Mouse (Mus musculus) kidney, postnatal 4 days (tissue): ENCODE measurements around the gene Abcd3.
"Not testable (repeated sequence)": the region's sequence is repeated elsewhere in the genome, so short reads cannot be mapped to it uniquely, and the experiment has no call there.

ENCODE experiments used
- DNase-seq, 2 experiments: peaks; one replicate each; pipeline ENCODE4 v3.0.0; 2021; ENCODE audit warnings: mixed read lengths in 2 of 2

Abcd3 gene

DNA sequence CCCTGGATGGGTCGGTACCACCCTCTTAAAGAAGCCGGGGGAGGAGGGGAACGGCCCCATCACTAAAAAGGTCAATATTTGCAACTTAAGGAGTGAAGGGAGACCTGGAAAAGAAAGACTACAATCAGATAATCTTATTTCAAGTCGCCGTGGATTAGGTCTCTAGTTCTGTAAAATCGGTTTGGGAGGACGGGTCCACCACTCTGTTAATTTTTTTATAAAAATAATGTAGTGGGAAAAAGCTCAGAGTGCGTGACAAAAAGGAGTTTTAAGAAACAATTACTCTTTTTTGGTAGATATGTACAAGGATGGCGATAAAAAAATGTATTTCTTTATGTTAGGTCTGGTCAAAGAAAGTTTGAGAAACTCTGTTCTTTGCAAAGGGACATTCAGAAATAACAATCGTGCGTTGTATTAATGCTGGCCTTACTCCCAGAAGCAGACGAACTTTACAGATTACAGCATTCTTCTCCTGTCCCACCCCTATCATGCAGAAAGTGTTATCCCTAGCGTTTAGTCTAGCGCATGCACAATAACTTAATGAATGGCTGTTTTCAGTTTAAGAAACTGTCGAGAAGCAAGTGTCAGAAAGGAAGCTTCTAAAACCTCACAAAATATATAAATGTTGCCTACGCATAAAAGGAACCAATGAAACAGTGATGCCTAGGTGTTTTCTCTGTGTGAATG is 590 bp upstream of the Abcd3 start:
- DNase-seq, result no peak

DNA sequence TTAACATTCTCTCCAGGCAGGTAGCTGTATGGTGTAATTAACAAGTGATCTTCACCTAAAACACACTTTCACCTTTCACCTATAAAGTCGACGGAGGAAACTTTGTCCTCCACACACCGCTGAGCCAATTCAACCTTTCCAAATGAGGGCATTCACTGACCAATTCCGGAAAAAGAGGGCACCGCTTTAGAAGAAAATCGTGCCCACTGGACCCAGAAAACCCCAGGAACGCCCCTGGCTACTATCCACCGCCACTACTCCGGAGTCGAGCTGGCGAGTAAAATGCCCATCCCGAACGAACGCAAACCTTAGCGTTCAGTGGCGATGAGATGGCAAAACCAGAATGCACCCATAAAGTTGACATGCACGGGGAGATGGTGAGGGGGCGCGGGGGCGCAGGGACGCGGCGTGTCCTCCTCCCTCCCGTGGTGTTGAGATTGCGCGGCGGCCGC is 663 bp downstream of the Abcd3 start:
- no peak for DNase-seq

DNA sequence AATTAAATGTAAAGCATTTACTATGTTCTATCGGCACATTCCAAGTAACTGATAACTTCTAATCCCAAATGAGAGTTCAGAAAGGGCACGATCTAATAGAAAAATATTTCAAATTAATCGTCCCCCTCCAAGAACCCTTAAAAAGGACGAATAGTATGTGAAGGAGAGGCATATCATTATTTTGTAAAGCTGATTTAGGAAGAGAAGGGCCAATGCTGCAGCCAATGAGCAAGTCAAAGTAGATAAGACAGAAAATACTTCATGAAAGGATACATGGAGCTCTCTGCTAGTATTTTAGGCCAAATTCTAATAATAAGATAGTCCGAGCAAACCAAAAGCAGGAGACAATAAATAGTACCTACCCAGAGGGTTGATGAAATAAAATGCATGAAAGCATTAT is 1.3 kb downstream of the Abcd3 start:
- DNase-seq, result no peak

DNA sequence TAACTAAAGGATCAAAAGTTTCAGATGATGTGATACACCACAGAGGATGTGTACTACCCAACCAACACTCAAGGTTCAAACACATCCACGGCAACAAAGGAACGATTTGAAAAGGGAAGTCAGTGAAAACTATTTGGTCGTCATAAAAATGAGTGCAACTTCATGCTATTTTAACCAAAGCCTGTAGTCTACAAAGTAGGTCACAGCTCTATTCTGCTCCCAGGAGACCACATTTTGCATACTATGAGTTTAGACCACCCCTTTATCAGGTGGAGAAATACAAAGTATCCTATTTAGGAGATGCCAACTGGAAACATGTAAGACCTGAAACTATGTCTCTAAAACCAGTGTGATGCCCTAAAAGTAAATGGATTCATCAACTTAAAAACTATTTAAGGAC is 6.9 kb downstream of the Abcd3 start:
- no peak for DNase-seq

DNA sequence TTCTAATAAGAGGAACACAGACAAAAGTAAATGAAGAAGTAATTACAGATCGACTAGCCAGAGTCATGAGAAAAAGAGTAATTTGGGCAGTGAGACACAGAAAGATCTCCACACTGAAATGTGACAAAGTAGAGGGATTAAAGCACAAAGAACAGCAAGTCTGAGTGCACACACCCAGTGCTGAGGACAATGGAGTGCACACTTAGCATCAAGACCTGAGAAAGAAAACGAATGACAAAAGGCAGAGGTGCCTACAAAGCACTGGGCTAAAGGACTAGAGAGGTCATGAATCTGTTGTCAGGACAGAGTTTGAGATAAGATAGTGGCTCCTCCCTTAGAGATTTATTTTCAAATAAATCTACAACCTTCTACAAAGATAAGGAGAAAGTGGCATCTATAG is 20.9 kb downstream of the Abcd3 start:
- DNase-seq, result no peak

DNA sequence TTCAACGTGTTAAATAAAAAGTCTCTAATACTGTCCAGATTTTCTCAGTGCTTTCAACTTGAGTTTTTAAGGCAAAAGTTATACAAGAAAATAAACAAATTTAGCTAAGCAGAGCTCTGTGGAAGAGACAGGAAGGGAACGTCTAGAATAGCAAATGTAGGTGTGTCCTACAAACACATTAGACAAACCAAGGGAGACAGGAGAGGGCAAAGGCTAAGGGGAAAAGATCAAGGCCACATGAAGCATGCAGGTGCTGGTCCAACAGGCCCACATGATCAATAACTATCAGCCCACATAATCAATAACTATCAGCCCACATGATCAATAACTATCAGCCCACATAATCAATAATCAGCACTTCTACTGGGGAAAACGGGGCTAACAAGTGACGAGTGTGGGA is 22.9 kb downstream of the Abcd3 start:
- DNase-seq, result no peak

DNA sequence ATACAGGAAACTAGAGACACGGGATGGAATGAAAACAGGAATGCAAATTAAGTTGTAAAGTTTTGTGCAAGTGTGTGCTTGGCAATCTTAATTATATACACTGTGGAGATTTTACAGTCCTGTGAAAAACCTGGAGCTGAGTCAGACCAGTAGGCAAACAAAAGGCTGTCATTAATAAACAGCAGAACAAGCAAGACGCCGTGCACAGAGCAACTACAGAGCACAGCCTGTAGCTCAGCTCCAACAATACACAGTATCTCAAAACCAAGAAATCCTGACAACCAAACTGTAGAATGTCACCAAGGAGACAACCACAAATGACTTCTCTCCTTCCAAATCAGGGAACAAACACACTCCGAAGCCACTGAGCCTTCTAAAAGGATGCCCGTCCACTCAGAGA is 24.7 kb downstream of the Abcd3 start:
- no peak for DNase-seq

DNA sequence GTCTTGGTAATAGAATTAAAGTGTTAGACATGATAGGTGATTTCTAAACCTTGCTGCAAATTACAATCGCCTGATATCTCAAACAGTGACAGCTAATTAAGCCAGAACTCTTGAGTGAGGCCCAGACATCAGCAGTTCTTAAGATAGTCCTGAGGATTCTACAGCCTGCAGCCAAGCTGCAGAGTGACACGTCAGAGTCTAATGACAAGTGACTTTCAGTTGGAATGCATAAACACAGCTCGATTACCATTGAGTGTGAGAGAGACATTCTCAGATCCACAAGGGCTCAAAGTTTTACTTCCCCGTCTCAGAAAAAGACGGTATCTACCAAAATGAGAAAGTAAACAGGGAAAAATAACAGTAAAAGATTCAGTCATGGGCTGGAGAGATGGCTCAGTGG is 25.3 kb downstream of the Abcd3 start:
- DNase-seq, result no peak

DNA sequence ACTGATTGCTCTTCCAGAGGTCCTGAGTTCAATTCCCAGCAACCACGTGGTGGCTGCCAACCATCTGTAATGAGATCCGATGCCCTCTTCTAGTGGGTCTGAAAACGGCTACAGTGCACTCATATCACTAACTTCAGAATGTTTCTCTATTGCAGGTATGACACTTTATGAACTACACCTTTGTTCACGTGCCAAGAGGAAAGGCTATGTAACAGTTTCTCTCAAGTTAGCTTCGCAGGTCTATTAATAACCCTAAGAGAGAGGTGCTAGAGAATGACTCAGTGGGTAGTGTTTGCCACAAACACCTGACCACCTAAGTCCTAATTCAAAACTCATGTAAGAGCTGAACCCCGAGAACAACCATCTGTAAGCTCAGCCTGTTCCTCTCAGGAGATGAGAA is 32.1 kb downstream of the Abcd3 start:
- DNase-seq, result no peak

DNA sequence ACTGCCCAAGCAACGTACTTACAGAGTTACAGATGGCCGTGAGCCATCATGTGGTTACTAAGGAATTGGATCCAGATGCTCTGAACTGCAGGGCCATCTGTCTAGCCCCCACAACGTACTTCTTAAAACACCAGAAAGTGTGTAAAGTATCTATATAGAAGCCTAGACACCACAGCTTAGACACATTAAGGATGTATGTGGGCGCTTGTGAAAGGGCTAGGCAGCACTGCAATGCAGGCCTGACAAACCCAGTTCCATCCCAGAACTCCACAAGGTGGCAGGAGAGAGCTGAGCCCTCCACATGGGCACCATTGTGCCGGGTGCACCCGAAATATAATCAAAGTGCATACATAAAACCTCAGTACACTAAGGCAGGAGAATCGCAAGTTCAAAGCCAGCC is 37.2 kb downstream of the Abcd3 start:
- peak; percentile 70 to 72 for DNase-seq

DNA sequence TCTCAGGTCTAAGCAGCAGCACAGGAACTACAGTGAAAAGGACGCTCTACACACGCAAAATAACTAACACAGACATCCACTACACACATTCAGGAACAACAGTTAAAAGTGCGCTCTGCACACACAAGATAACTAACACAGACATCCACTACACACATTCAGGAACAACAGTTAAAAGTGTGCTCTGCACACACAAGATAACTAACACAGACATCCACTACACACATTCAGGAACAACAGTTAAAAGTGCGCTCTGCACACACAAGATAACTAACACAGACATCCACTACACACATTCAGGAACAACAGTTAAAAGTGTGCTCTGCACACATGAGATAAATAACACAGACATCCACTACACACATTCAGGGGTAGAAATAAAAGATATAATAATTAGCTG is 41.8 kb downstream of the Abcd3 start:
- not testable (repeated sequence) for DNase-seq

DNA sequence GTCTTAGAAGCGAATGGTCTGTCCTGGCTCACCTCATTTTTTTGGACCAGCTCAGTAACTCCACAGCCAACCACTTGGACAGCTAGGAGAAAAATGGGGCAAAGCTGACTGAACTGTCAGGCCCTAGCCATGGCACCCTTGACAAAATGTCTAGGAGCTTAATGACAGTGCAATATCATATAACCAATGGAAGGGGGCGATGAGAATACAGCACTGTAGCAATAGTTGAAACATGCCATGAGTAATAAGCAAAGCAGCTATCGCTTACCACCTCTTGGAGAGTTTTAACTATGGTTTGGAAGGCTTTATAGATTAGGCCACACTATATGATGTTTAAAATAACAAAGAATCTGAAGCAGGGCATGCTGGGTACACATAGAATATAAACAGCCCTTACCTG is 46.3 kb downstream of the Abcd3 start:
- no peak for DNase-seq

DNA sequence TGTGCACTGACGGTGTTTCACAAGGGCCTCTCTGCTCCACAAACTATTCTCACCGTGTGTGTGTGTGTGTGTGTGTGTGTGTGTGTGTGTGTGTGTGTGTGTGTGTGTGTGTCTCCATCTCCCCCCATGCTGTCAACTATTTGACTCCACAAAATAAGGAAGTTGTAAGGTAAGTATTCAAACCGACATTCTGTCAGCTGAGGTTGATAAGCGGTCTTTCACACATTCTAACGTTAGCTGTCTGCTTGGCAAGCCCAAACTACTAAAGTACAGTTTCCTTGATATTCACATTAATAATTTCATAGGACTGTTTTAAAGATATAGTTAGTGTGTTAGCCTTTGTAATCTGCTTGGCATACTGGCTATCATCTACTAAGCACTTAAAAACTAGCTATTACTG is 48.3 kb downstream of the Abcd3 start:
- DNase-seq, result no peak

DNA sequence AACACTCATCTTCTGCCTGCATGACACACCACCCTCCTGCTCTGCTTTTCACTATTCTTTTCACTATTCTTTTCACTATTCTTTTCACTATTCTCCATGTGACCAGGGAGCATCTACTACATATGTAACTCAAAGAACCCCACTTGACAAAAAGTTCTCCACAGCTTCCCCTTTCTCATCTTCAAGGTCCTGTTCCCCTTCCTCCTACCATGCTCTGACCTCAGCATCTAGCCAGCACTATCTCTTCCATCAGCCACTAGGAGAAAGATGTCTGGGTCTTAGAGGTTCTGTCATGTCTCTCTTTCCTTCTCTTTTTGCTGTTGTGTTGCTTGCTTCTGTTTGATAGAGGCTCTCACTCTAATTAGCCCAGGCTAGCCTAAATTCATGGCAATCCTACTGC is 49.1 kb downstream of the Abcd3 start:
- no peak for DNase-seq

DNA sequence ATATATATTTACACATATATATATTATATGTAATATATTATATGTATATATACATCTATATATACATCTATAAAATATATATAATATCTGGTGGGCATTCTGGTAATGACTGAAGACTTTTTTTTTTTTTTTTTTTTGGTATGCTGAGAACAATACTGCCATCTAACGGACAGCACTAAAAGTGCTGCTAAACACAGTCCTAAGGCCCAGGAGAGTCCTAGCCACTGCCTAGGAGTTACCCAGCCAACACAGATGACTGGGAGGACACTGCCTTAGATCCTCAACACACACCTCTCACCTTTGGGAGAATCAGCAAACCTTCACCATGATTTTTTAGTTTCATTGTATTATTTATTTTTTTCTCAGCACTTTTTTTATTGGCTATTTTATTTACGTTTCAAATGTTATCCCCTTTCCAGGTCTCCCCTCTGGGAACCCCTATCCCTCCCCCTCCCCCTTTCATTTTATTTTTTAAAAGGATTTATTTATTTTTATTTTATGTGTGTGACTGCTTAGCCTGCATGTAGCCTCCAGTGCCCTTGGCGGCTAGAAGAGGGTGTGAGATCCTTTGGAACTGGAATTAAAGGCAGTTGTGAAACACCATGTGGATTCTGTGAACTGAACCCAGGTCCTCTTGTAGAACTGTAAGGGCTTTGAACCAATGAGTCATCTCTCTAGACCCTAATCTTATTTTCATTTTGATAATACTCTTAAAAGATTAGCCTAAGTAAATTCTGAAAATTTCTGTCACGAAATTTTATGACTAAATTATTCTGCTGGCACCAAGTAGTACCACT is 52.8 kb downstream of the Abcd3 start:
- DNase-seq, result no peak

DNA sequence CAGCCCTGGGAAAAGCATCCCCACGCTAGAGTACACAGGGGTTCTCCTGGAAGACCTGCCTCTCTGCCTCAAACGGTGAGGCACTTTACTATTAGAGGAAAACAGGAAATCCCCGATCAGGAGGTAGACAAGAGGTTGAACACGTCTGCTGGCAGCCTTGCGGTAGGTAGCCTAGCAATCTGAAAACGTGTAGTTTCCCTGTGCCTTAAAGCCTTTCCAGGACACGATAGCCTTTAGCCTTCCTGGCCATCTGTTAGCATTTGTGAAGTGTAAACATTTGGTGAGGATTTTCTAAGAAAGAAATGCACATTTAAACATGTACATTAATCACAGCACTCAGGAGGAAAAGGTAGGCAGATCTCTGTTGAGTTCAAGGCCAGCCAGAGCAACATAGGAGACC is 56.7 kb downstream of the Abcd3 start:
- no peak for DNase-seq

DNA sequence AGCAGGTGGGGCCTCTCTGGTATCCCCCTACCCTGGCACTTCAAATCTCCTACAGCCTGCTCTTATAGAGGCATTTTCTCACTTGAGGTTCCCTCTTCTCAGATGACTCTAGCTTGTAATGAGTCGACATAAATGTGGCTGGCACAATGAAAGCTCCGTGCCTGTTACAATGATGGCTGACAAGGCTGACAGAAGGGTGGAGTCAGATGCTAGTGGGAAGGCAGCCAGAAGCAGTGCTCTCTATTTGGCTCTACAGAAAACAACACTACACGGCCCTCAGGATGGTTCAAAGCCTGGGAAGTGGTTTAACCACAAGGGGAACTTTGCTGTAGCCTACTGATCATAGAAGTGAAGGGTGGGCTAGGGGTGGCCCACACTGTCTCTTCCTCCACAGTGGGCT is 60.0 kb downstream of the Abcd3 start:
- no peak for DNase-seq

DNA sequence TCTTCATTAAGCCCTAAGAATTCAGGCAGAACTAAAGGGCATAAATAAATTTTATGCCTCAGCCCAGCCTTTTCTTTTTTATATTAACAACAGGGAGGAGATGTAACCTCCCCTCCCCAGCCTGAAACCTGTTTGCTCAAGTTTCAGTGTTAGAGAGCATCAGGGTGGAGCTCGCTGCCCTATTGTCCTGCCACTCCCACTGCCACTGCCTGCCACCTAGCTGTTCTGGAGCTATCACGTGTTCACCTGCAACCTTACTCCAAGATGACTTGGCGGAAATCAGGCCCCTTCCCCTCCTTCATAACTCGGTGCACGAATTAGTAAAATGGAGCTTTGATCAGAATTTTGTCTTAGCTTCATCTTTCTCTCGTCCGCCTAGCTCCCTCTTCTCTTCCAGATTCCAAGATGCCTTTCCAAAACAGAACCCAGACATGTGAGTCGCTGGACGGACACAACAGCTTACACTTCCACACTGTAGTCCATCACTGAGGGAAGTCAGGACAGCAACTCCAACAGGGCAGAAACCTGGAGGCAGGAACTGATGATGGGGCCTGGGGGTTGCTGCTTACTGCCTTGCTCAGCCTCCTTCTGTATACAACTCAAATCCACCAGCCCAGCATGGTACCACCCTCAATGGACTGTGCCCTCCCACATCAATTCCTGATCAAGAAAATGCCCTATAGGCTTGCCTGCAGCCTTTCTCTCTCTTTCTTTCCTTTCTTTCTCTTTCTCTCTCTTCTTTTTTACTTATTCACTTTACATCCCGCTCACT is 60.6 kb downstream of the Abcd3 start:
- DNase-seq, result not testable (repeated sequence)

DNA sequence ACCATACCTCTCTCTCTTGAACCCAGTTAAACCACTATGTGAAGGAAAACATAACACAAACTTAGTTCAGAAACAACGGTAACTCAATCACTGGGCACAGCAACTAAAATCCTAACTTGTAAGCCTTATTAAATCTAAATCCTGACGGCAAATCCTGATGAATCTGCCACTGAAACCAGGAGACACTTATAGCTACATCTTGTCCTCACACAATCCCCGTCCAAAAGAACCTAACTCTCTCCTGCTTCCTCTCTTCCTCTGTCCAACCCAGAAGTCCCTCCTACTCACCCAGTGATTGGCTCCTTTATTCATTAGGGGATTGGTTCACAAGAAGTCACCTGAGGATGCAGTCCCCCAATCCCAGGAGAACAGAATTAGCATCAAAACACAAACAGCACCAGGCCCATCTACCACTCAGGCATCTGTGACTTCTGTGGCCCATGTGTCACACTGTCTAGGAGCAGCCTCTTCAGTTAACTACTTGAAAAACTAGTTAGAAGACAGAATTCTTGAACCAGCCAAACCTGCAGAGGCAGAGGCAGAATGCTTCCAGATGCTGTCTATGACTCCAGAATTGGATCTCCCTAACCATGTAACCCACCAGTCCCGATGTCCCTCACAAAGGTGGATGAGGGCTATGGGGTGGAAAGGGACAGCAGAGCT is 73.8 kb downstream of the Abcd3 start:
- DNase-seq, result not testable (repeated sequence)

DNA sequence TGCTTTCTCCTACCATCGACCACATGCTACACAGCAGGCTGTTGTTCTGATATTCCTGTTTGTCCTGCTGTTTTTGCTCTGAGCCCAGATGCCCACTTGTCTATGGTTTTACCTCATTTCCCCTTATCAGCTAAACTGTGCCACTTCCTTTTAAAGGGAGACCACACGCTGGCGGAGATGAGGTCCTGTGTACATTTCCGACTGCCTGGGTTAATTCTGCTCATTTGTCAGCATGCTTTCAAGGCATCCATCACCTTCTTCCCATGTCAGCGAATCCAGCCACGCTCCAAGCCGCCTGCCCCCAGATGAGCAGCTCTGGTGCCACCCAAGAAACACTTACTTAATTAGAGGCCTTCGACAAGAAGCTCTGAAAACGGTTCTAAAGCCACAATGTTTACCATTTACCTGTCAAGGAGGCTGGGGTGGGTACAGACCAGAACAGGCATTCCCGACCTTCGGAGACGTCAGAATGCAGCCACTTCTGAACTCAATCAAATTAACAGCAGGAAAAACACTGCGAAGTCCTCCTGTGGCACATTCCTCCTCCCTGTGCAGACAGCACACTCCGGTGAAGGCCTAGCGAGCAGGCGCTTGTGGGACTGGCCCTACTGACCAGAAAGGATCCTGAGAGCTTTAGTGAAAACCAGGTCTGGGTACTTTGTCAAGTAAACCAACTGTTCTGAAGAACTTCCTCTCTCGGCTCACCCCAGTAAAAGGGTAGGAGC is 75.5 kb downstream of the Abcd3 start:
- peak in 1 of 2 experiments; percentile 34 for DNase-seq

DNA sequence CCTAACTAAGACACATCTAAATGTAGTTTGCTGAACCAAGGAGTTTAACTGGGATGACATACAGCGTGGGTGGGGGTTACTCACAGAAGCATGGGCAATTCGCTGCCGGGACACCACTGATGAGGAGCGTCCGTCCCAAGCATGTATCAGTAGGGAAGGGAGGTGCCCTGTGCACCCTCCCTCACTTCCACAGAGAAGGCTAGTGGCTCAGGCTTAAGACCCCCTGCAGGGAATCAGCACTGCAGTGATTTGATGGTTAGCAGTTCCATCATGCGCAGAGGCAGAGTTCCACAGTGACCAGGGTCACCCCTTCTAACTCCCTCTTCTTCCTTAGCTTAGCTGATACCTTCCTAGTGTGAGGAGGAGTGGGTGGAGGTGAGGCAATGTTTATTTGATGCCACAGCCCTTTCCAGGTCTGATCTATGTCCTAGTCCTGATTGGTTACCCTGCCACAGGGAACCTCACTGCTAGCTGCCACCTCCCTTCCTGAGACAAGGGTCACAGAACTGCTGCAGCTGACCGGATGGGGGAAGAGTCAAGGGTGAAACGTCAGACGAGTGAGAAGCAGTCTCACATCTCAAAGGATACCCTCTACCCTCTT is 76.3 kb downstream of the Abcd3 start:
- no peak for DNase-seq

DNA sequence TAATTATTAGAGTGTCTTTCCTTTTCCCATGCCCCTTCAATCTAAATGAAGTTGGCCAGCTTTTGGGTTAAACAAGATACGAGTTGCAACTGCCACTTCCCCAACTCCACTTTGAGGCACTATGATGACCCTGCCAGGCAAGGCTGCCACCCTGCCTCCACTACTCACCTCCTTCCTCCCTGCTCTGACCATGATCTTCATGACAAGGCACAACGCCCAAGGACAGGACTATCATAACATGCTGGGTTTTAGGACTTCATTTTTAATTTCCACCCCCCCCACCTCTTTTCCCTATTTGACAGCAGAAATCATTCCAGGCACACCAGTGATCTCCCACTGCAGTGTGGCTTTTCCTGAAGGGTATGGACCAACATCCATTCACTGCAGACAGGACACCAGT is 77.2 kb downstream of the Abcd3 start:
- DNase-seq, result no peak
